Mouse (Mus musculus): ENCODE data around the gene Kprp.
"Not testable (repeated sequence)": the region's sequence is repeated elsewhere in the genome, so short reads cannot be mapped to it uniquely, and the experiment has no call there.

The Kprp gene

GRCm38 (mm10) chr3:92827108-92827507 is at the start of gene Kprp:
Kprp (minus strand) TSS chr3:92827247.
- no peaks in the 10 kb centered on the region for H3K4me1 ChIP-seq (replicated peaks; ENCODE audit: low read depth, low read length)
- H3K4me3 ChIP-seq (replicated peaks; ENCODE audit: low read length) = no peak within 1 kb of the TSS
- H3K36me3 ChIP-seq (ENCODE audit: insufficient read depth, low read length) = no peaks in the 10 kb centered on the region
- H3K9me3 ChIP-seq (ENCODE audit: low read length) = peaks cover 13% of the 10 kb centered on the region; the same call in 1 of the 2 replicates
- no peaks in the 10 kb centered on the region for H3K27me3 ChIP-seq (ENCODE audit: insufficient read depth, low read length)
- TF ChIP-seq CTCF (conservative IDR thresholded peaks at IDR 0.05; ENCODE audit: low read length) = no peak
- no peak for TF ChIP-seq NANOG (IDR thresholded peaks at IDR 0.05; ENCODE audit: borderline replicate concordance, low read length)
- TF ChIP-seq POU5F1 (IDR thresholded peaks at IDR 0.05; ENCODE audit: borderline replicate concordance, low read length) = no peak

GRCm38 (mm10) chr3:92874180-92874579 is 47.1 kb upstream of the Kprp start:
- H3K4me1 ChIP-seq (replicated peaks; ENCODE audit: low read depth, low read length) = no peaks in the 10 kb centered on the region
- TF ChIP-seq POU5F1 (IDR thresholded peaks at IDR 0.05; ENCODE audit: borderline replicate concordance, low read length) (no peak), CTCF (conservative IDR thresholded peaks at IDR 0.05; ENCODE audit: low read length) (no peak), NANOG (IDR thresholded peaks at IDR 0.05; ENCODE audit: borderline replicate concordance, low read length) (no peak)
- no peak overlapping the region for H3K4me3 ChIP-seq (replicated peaks; ENCODE audit: low read length)

GRCm38 (mm10) chr3:92870116-92870515 is 43.1 kb upstream of the Kprp start, which contains the start of gene 2310050C09Rik:
2310050C09Rik (minus strand) TSS chr3:92870216.
- Histone ChIP-seq H3K9me3 (ENCODE audit: low read length) (peaks cover 6% of the 10 kb centered on the region; the same call in 1 of the 2 replicates), H3K36me3 (ENCODE audit: insufficient read depth, low read length) (no peaks in the 10 kb centered on the region), H3K27me3 (ENCODE audit: insufficient read depth, low read length) (no peaks in the 10 kb centered on the region), H3K4me1 (replicated peaks; ENCODE audit: low read depth, low read length) (no peaks in the 10 kb centered on the region), H3K4me3 (replicated peaks; ENCODE audit: low read length) (no peak within 1 kb of the TSS)
- TF ChIP-seq POU5F1 (IDR thresholded peaks at IDR 0.05; ENCODE audit: borderline replicate concordance, low read length) = no peak
- no peak for TF ChIP-seq NANOG (IDR thresholded peaks at IDR 0.05; ENCODE audit: borderline replicate concordance, low read length)
- no peak for TF ChIP-seq CTCF (conservative IDR thresholded peaks at IDR 0.05; ENCODE audit: low read length)

More at GRCm38 (mm10) chr3:92874180-92874579, 47.1 kb upstream of the Kprp start:
- Histone ChIP-seq H3K27me3 (ENCODE audit: insufficient read depth, low read length) (no peaks in the 10 kb centered on the region), H3K36me3 (ENCODE audit: insufficient read depth, low read length) (no peaks in the 10 kb centered on the region), H3K9me3 (ENCODE audit: low read length) (peaks cover 6% of the 10 kb centered on the region; the same call in 1 of the 2 replicates)

- Histone ChIP-seq H3K4me1 (replicated peaks; ENCODE audit: low read depth, low read length) (no peaks in the 10 kb centered on the region), H3K27me3 (ENCODE audit: insufficient read depth, low read length) (no peaks in the 10 kb centered on the region), H3K9me3 (ENCODE audit: low read length) (no peaks in the 10 kb centered on the region), H3K4me3 (replicated peaks; ENCODE audit: low read length) (no peak within 1 kb of the TSS), H3K36me3 (ENCODE audit: insufficient read depth, low read length) (no peaks in the 10 kb centered on the region)
- no peak for TF ChIP-seq CTCF (conservative IDR thresholded peaks at IDR 0.05; ENCODE audit: low read length)
- no peak for TF ChIP-seq POU5F1 (IDR thresholded peaks at IDR 0.05; ENCODE audit: borderline replicate concordance, low read length)
- TF ChIP-seq NANOG (IDR thresholded peaks at IDR 0.05; ENCODE audit: borderline replicate concordance, low read length) = no peak
Observed at GRCm38 (mm10) chr3:92851186-92851585, 24.1 kb upstream of the Kprp start, which contains the start of gene Lce1l. Lce1l (minus strand) TSS chr3:92851286.

GRCm38 (mm10) chr3:92825808-92826207 is 1.2 kb downstream of the Kprp start:
- Histone ChIP-seq H3K9me3 (ENCODE audit: low read length) (peaks cover 13% of the 10 kb centered on the region; the same call in 1 of the 2 replicates), H3K4me1 (replicated peaks; ENCODE audit: low read depth, low read length) (no peaks in the 10 kb centered on the region), H3K36me3 (ENCODE audit: insufficient read depth, low read length) (no peaks in the 10 kb centered on the region), H3K27me3 (ENCODE audit: insufficient read depth, low read length) (no peaks in the 10 kb centered on the region), H3K4me3 (replicated peaks; ENCODE audit: low read length) (no peak overlapping the region)
- TF ChIP-seq NANOG (IDR thresholded peaks at IDR 0.05; ENCODE audit: borderline replicate concordance, low read length) (no peak), POU5F1 (IDR thresholded peaks at IDR 0.05; ENCODE audit: borderline replicate concordance, low read length) (no peak), CTCF (conservative IDR thresholded peaks at IDR 0.05; ENCODE audit: low read length) (no peak)

GRCm38 (mm10) chr3:92816036-92816435 is 11.0 kb downstream of the Kprp start:
- peak; percentile 56; the same call in 1 of the 2 replicates for TF ChIP-seq NANOG (IDR thresholded peaks at IDR 0.05; ENCODE audit: borderline replicate concordance, low read length)
- not testable (repeated sequence) for H3K27me3 ChIP-seq (ENCODE audit: insufficient read depth, low read length); H3K4me3 ChIP-seq (replicated peaks; ENCODE audit: low read length); H3K36me3 ChIP-seq (ENCODE audit: insufficient read depth, low read length)
- Histone ChIP-seq H3K4me1 (replicated peaks; ENCODE audit: low read depth, low read length) (peaks cover 25% of the 10 kb centered on the region), H3K9me3 (ENCODE audit: low read length) (peaks cover 13% of the 10 kb centered on the region; the same call in 1 of the 2 replicates)

- TF ChIP-seq POU5F1 (IDR thresholded peaks at IDR 0.05; ENCODE audit: borderline replicate concordance, low read length) = no peak
- TF ChIP-seq CTCF (conservative IDR thresholded peaks at IDR 0.05; ENCODE audit: low read length) = no peak
- no peak for TF ChIP-seq NANOG (IDR thresholded peaks at IDR 0.05; ENCODE audit: borderline replicate concordance, low read length)
- Histone ChIP-seq H3K4me1 (replicated peaks; ENCODE audit: low read depth, low read length) (peaks cover 25% of the 10 kb centered on the region), H3K36me3 (ENCODE audit: insufficient read depth, low read length) (peaks cover 4% of the 10 kb centered on the region; the same call in 1 of the 2 replicates), H3K9me3 (ENCODE audit: low read length) (peaks cover 13% of the 10 kb centered on the region; the same call in 1 of the 2 replicates), H3K4me3 (replicated peaks; ENCODE audit: low read length) (no peak overlapping the region), H3K27me3 (ENCODE audit: insufficient read depth, low read length) (no peaks in the 10 kb centered on the region)
Observed at GRCm38 (mm10) chr3:92815581-92815980, 11.5 kb downstream of the Kprp start.

- no peak within 1 kb of the TSS for H3K4me3 ChIP-seq (replicated peaks; ENCODE audit: low read length)
- H3K4me1 ChIP-seq (replicated peaks; ENCODE audit: low read depth, low read length) = no peaks in the 10 kb centered on the region; the same call in 1 of the 2 replicates
- H3K36me3 ChIP-seq (ENCODE audit: insufficient read depth, low read length) = no peaks in the 10 kb centered on the region
- peaks cover 2% of the 10 kb centered on the region for H3K9me3 ChIP-seq (ENCODE audit: low read length)
- no peaks in the 10 kb centered on the region for H3K27me3 ChIP-seq (ENCODE audit: insufficient read depth, low read length)
- TF ChIP-seq POU5F1 (IDR thresholded peaks at IDR 0.05; ENCODE audit: borderline replicate concordance, low read length) = no peak
- TF ChIP-seq CTCF (conservative IDR thresholded peaks at IDR 0.05; ENCODE audit: low read length) = no peak
- no peak for TF ChIP-seq NANOG (IDR thresholded peaks at IDR 0.05; ENCODE audit: borderline replicate concordance, low read length)
Observed at GRCm38 (mm10) chr3:92807791-92808190, 19.3 kb downstream of the Kprp start, which contains the start of gene Lce1k. Lce1k (minus strand) TSS chr3:92807891.

- TF ChIP-seq NANOG (IDR thresholded peaks at IDR 0.05; ENCODE audit: borderline replicate concordance, low read length) (no peak), CTCF (conservative IDR thresholded peaks at IDR 0.05; ENCODE audit: low read length) (no peak), POU5F1 (IDR thresholded peaks at IDR 0.05; ENCODE audit: borderline replicate concordance, low read length) (no peak)
- Histone ChIP-seq H3K4me3 (replicated peaks; ENCODE audit: low read length) (no peak within 1 kb of the TSS), H3K27me3 (ENCODE audit: insufficient read depth, low read length) (no peaks in the 10 kb centered on the region), H3K9me3 (ENCODE audit: low read length) (no peaks in the 10 kb centered on the region), H3K36me3 (ENCODE audit: insufficient read depth, low read length) (no peaks in the 10 kb centered on the region), H3K4me1 (replicated peaks; ENCODE audit: low read depth, low read length) (no peaks in the 10 kb centered on the region)
Observed at GRCm38 (mm10) chr3:92790414-92790813, 36.6 kb downstream of the Kprp start, which contains the start of gene Lce1j. Lce1j (minus strand) TSS chr3:92790514.
